Comparison of ENCODE assay signal across 9 mouse cellular contexts in genomic region chr7:34897058-34897457, GRCm38 (mm10). TPM values are rescaled to one million over a fixed set of nuclear protein-coding genes. Genes with fewer than 3 reads are reported as not detected.
DNase-seq lines count a peak whose midpoint lies in the region; ATAC-seq lines count a peak whose summit lies in the region.
"Had no signal": no experiment of that assay in that cellular context is flagged by ENCODE, and none has a peak within 500 bp of the region (broad histone marks: within the 10 kb centered on the region; RNA-seq: fewer than 3 reads in every experiment).

No protein-coding gene starts in this region.

- peak; percentile 18 to 19 for DNase-seq in heart, postnatal 10 days
- no peak for DNase-seq in heart, adult 11 months
- peak; percentile 25 for DNase-seq in testis, postnatal 14 days (ENCODE audit: low spot score)
- DNase-seq in testis, postnatal 10 days (ENCODE audit: low spot score), result no peak
- peak; percentile 42 to 64 for DNase-seq in left cerebral cortex, postnatal 25 days (ENCODE audit: low spot score in 2 of 2)
- DNase-seq in right cerebral cortex, postnatal 4 days, result peak; percentile 39
- DNase-seq in thymus, postnatal 25 days, result no peak
- DNase-seq: cerebellum, adult 8-10 months had no signal

- no peak for ATAC-seq in cerebellum, adult (ENCODE audit: insufficient number of reproducible peaks, low FRiP score, low TSS enrichment)

- intact Hi-C loops in heart, postnatal 10 days (cut with DNase I), result no loop called here
- intact Hi-C loops in left cerebral cortex, postnatal 25 days (cut with DNase I), result no loop called here

RNA-seq across cellular contexts. Expression of gene Pepd, which starts 15.1 kb away (rescaled TPM):
- total RNA-seq in heart, postnatal 10 days (2021), result 10 to 100 TPM; 26.3 to 27.6 TPM
- 10 to 100 TPM; 29.5 to 32.6 TPM for total RNA-seq in left cerebral cortex, postnatal 25 days (2021)

Comparison
In these comparisons a context has a peak if more than half of its experiments do, and no peak if none do; other contexts are left out.
1. DNase-seq: peak in heart, postnatal 10 days (2 of 2), testis, postnatal 14 days (single experiment), left cerebral cortex, postnatal 25 days (2 of 2) and right cerebral cortex, postnatal 4 days (single experiment); none in heart, adult 11 months (single experiment), testis, postnatal 10 days (single experiment) and thymus, postnatal 25 days (single experiment).